Mouse (Mus musculus): ENCODE measurements around the gene Sgtb.

GRCm38 (mm10) chr13:104074230-104074629, 35.3 kb upstream of the Sgtb start:
- no peak for TF ChIP-seq CTCF (IDR thresholded peaks at IDR 0.05; ENCODE audit: low read depth)
- TF ChIP-seq EP300 (optimal IDR thresholded peaks at IDR 0.05), result no peak
